Mouse (Mus musculus) kidney, embryonic 16.5 days (tissue): ENCODE data around the gene Cyp4f14. TPM values are rescaled to one million over a fixed set of nuclear protein-coding genes. Genes with fewer than 3 reads are reported as not detected.
"Not testable (repeated sequence)": the region's sequence is repeated elsewhere in the genome, so short reads cannot be mapped to it uniquely, and the experiment has no call there.

Experiments used
- ATAC-seq: fragments of 200-750 bp; cut with Nextera tagmentation; 2 replicates; pipeline ENCODE4 v1.8.0; 2017; ENCODE audit warnings: moderate TSS enrichment; ENCODE audit not compliant: low FRiP score, low TSS enrichment
- H3K27ac ChIP-seq: fragments of 300-500 bp; sonication (generic); 2 replicates; pipeline ENCODE4 v1.5.1; 2014; ENCODE audit warnings: low read length
- H3K27me3 ChIP-seq: fragments of 300-500 bp; sonication (generic); 2 replicates; pipeline ENCODE4 v1.6.1; 2014; ENCODE audit warnings: low read length, control low read depth, mixed read lengths; ENCODE audit not compliant: insufficient read depth
- H3K36me3 ChIP-seq: fragments of 300-500 bp; sonication (generic); 2 replicates; pipeline ENCODE4 v1.6.1; 2014; ENCODE audit warnings: low read length, control low read depth, mixed read lengths; ENCODE audit not compliant: insufficient read depth
- H3K4me1 ChIP-seq: fragments of 300-500 bp; sonication (generic); 2 replicates; pipeline ENCODE4 v1.6.1; 2014; ENCODE audit warnings: low read length, control low read depth, mixed read lengths; ENCODE audit not compliant: insufficient read depth
- H3K4me2 ChIP-seq: fragments of 300-500 bp; sonication (generic); replicated peaks from 2 replicates; pipeline ENCODE4 v1.6.1; 2014; ENCODE audit warnings: low read depth, low read length
- H3K4me3 ChIP-seq: fragments of 300-500 bp; sonication (generic); 2 replicates; pipeline ENCODE4 v1.5.1; 2014; ENCODE audit warnings: mild to moderate bottlenecking, low read length
- H3K9ac ChIP-seq: fragments of 300-500 bp; sonication (generic); replicated peaks from 2 replicates; pipeline ENCODE4 v1.6.1; 2014; ENCODE audit warnings: low read length
- H3K9me3 ChIP-seq: fragments of 300-500 bp; sonication (generic); 2 replicates; pipeline ENCODE4 v1.6.1; 2016; ENCODE audit warnings: low read length, control low read depth
- WGBS: fragments of 180-500 bp; shearing (Covaris S2); extraction: QIAGEN DNeasy Blood & Tissue Kit; methylation state at CpG from one replicate; pipeline ENCODE4 v1.1.7; 2014; 5-methylcytosine and 5-hydroxymethylcytosine counted together
- polyA plus RNA-seq: library from polyadenylated mRNA; unstranded; fragments of >200 nt; fragmentation: Nextera tagmentation; extraction: Ambion mirVana; gene quantifications from 2 replicates; pipeline ENCODE4 v1.2.1, GENCODE M21; 2015

The Cyp4f14 gene
- polyA plus RNA-seq, 1 experiment from 2014 or later, result not detected

DNA sequence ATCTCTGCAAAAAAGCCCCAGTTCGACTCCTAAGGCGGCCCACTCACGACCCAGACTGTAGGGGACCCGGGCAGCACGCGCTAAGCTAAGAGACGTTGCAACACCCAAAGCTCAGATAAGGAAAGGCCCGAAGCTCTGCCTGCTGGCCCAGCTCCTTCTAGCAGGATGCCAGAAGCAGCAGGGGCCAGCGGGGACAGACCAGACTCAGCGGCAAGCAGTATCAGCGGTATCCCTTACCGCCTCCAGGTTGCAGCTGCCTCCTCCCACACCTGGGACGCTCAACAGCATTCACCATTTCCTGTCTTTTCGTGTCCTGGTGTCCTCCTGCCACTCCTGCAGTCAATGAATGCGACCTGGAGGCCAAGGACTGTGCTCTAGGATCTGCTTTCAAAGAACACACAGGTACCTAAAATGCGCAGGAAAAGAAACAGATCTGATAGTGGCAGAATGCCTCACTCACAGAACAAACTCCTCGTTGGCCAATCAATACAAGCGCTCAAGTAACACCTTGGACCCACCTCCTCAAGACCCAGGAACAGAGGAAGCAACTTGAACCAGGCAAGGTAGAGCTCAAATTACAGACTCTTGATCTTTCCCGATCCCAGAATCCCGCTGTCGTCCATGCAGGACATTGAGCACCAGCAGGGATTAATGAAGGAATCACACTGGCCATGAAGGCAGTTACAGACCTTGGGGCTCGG, 39.5 kb downstream of the Cyp4f14 start:
- no peaks in the 10 kb centered on the region for H3K9me3 ChIP-seq
- H3K4me2 ChIP-seq, result peak overlapping the region; percentile 49
- ATAC-seq, result peak; percentile 71; the same call in 1 of the 2 replicates
- WGBS, result 5% methylated on average over 22 of the region's 22 CpGs
- peak overlapping the region; percentile 47; the same call in 1 of the 2 replicates for H3K9ac ChIP-seq
- H3K4me3 ChIP-seq, result peak overlapping the region; percentile 31
- 0 out of 2 replicates have a peak, but pooled peaks cover 4% of the 10 kb centered on the region for H3K4me1 ChIP-seq
- H3K27me3 ChIP-seq, result no peaks in the 10 kb centered on the region
- peaks cover 20% of the 10 kb centered on the region for H3K36me3 ChIP-seq
- H3K27ac ChIP-seq, result no peak overlapping the region

DNA sequence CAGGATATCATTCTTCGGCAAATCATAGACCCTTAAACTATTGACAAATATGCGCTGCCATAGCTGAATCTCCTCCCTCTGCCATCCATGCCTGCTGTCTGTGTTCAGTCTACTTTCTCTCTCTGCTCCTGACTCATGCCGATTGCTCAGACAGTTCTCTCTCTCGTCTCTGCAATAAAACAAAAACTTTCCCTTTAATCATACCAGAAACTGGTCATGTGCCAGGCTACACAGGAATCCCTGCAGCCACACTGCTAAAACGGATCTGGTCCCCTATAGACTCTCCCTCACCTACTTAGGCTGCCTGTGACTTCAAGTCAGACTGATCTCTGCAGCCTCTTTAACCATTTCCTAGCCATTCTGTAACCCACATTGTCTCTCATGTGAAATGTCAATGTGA, 44.4 kb downstream of the Cyp4f14 start:
- WGBS, result 75% methylated on average over 5 of the region's 5 CpGs
- H3K4me2 ChIP-seq, result no peak overlapping the region
- no peak for ATAC-seq
- peaks cover 3% of the 10 kb centered on the region; the same call in 1 of the 2 replicates for H3K9me3 ChIP-seq
- H3K4me1 ChIP-seq, result 0 out of 2 replicates have a peak, but pooled peaks cover 4% of the 10 kb centered on the region
- H3K4me3 ChIP-seq, result no peak overlapping the region
- H3K27me3 ChIP-seq, result no peaks in the 10 kb centered on the region
- H3K36me3 ChIP-seq, result no peaks in the 10 kb centered on the region
- H3K9ac ChIP-seq, result no peak overlapping the region
- no peak overlapping the region for H3K27ac ChIP-seq

DNA sequence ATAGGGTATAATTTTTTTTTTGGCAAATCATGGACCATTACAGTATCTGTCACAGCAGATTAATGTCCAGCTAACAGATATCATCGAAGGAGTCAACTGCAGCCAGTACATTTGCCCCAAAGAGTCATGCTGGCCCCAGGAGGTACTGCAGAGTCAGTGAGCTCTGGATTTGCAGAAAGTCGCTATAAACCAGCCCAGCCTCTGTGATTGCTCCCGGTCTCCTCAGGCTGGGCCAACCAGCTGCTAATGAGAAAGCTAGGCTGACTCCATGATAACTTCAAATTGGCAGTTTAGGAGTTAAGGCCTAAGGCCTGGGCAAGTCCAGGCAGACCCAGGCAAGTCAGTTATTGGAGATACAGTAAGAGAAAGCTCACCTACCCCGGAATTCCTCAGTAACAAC, 45.1 kb downstream of the Cyp4f14 start:
- 77% methylated on average over 4 of the region's 4 CpGs for WGBS
- Histone ChIP-seq H3K36me3 (no peaks in the 10 kb centered on the region), H3K9ac (no peak overlapping the region)

DNA sequence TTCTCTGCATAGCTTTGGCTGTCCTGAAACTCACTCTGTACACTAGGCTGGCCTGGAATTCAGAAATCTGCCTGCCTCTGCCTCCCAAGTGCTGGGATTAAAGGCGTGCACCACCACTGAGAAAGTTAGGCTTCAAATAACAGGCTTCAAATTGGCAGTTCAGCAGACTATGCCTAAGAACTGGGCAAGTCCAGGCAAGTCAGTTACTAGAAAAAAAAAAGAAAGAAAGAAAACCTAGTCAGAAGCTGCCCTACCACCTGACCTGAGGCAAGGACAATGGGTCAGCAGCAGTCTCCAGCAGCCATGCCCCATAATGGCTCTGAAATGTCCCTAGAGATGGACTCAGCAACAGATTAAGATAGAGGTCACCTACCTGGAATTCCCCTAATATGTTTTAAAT, 45.7 kb downstream of the Cyp4f14 start:
- no peak for ATAC-seq
- H3K4me3 ChIP-seq, result no peak overlapping the region
- WGBS, result 92% methylated on average over 1 of the region's 1 CpGs

More for the DNA sequence above, 45.1 kb downstream of the Cyp4f14 start:
- H3K4me1 ChIP-seq, result no peaks in the 10 kb centered on the region
- H3K4me2 ChIP-seq, result no peak overlapping the region
- no peak overlapping the region for H3K27ac ChIP-seq
- H3K9me3 ChIP-seq, result peaks cover 3% of the 10 kb centered on the region; the same call in 1 of the 2 replicates
- no peaks in the 10 kb centered on the region for H3K27me3 ChIP-seq
- ATAC-seq, result no peak
- no peak overlapping the region for H3K4me3 ChIP-seq

DNA sequence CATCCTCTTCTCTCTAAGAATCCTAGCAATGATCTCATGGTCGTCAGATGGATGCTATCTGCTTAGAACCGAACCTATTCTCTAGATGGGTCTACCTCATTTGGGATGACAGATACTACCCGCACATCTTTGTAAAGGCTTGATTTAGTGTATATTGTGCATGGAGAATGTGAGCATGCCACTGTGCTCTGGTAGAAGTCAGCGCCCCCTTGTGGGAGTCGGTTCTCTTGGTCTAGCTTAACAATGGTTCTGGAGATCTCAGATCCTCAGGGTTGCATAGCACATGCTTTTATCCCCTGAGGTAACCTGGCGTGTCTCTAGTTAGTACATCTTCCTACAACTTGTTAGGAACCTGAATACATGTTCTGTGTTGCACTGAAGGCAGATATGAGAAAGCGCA, 49.9 kb downstream of the Cyp4f14 start:
- not testable (repeated sequence) for H3K9ac ChIP-seq, H3K36me3 ChIP-seq, H3K4me2 ChIP-seq, ATAC-seq, H3K27me3 ChIP-seq, H3K4me1 ChIP-seq, H3K4me3 ChIP-seq, H3K9me3 ChIP-seq, H3K27ac ChIP-seq
- WGBS, result 60% methylated on average over 3 of the region's 7 CpGs

More for the DNA sequence above, 45.7 kb downstream of the Cyp4f14 start:
- no peak overlapping the region for H3K9ac ChIP-seq
- H3K9me3 ChIP-seq, result peaks cover 3% of the 10 kb centered on the region; the same call in 1 of the 2 replicates
- H3K27me3 ChIP-seq, result no peaks in the 10 kb centered on the region
- H3K36me3 ChIP-seq, result no peaks in the 10 kb centered on the region
- no peaks in the 10 kb centered on the region for H3K4me1 ChIP-seq
- no peak overlapping the region for H3K27ac ChIP-seq
- no peak overlapping the region for H3K4me2 ChIP-seq

DNA sequence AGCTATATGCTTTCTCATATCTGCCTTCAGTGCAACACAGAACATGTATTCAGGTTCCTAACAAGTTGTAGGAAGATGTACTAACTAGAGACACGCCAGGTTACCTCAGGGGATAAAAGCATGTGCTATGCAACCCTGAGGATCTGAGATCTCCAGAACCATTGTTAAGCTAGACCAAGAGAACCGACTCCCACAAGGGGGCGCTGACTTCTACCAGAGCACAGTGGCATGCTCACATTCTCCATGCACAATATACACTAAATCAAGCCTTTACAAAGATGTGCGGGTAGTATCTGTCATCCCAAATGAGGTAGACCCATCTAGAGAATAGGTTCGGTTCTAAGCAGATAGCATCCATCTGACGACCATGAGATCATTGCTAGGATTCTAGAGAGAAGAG, 60.4 kb downstream of the Cyp4f14 start:
- H3K27me3 ChIP-seq, result not testable (repeated sequence)
- 60% methylated on average over 2 of the region's 6 CpGs for WGBS

More for the DNA sequence above, 60.4 kb downstream of the Cyp4f14 start:
- not testable (repeated sequence) for H3K9me3 ChIP-seq, H3K4me3 ChIP-seq, H3K9ac ChIP-seq, H3K36me3 ChIP-seq, ATAC-seq, H3K4me1 ChIP-seq, H3K4me2 ChIP-seq, H3K27ac ChIP-seq

Other genes with a start within 250 kb of the Cyp4f14 start
- gene Cyp4f15, start 231.7 kb downstream of the Cyp4f14 start, polyA plus RNA-seq, result not detected in 2 replicates
- 34.9 and 43.0 TPM in 2 replicates for gene Zfp871, start 129.1 kb downstream of the Cyp4f14 start, polyA plus RNA-seq
- gene Zfp811, start 107.4 kb downstream of the Cyp4f14 start, polyA plus RNA-seq, result 2.7 and 3.3 TPM in 2 replicates
- 15.6 and 16.3 TPM in 2 replicates for gene Zfp799, start 87.1 kb downstream of the Cyp4f14 start, polyA plus RNA-seq
- gene Zfp870, start 25.7 kb downstream of the Cyp4f14 start, polyA plus RNA-seq, result 6.4 and 8.3 TPM in 2 replicates
- gene Cyp4f13, start 30.1 kb upstream of the Cyp4f14 start, polyA plus RNA-seq, result 16.3 and 18.3 TPM in 2 replicates
- 11.4 TPM in 2 replicates for gene Zfp472, start 48.5 kb upstream of the Cyp4f14 start, polyA plus RNA-seq
- 12.2 and 12.3 TPM in 2 replicates for gene Zfp952, start 75.8 kb upstream of the Cyp4f14 start, polyA plus RNA-seq
- 14.4 and 14.8 TPM in 2 replicates for gene Zfp763, start 116.1 kb upstream of the Cyp4f14 start, polyA plus RNA-seq
- not detected in 2 replicates for gene 4921501E09Rik, start 150.7 kb upstream of the Cyp4f14 start, polyA plus RNA-seq
- gene Zfp563, start 172.0 kb upstream of the Cyp4f14 start, polyA plus RNA-seq, result 8.9 and 9.9 TPM in 2 replicates
- not detected in 2 replicates for gene Morc2b, start 222.3 kb upstream of the Cyp4f14 start, polyA plus RNA-seq